Mouse (Mus musculus) layer of hippocampus, adult 11-12 months (tissue): ENCODE measurements around the gene 5830473C10Rik.

Experiments
- DNase-seq: peaks from one replicate; pipeline ENCODE4 v3.0.0; 2022; ENCODE audit warnings: low spot score

The 5830473C10Rik gene

DNA sequence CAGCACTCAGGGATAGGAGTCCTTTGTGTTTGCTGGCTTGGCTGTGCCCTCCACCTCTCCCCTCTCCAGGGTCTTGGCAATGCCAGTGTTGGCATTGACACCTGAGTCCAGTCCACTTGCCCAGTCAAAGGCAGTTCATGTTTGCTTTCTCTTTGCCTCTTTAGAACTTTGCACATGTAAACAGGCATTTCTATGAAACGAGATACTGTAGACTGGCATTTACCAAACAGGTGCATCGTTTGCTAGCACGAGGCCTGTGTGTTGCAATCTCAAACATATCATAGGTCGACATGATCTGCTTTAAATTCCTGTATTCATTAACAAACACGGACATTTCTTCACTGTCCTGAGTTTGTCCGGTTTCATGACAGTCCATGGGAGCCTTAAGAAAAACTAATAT, at the start of gene 5830473C10Rik:
Gene 5830473C10Rik, plus strand, starts transcription at position 365 of the 400 bp plus-strand sequence.
- no peak for DNase-seq

DNA sequence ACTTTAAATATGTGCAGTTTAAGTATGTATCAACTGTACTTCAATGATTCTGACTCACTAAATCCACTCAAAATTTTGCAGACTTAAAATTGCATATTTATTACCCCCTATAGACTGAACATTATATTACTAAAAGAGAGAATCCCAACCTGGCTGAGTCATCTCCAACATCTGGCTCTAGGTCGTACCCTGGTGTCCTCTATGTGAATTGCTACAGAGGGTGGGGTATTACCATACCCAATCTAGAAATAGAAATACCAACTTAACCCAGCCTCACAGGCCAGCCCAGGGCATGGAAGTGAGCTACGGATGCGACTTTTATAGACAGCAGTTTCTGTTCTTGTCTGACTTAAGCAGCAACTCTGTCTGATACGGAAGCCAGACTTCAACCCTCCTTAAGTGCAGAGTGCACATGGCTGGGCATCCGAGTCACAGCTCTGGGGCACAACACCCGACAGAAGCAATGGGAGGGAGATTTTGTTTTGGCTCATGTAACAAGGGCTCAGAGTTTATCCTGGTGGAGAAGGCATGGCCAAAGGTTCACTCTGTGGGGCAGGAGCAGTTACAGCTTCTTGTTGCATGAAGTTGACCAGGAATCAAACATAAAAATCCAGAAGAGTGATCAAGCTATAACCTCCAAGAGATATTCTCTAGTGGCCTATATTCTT, 48.5 kb upstream of the 5830473C10Rik start:
- DNase-seq, result peak; percentile 38

DNA sequence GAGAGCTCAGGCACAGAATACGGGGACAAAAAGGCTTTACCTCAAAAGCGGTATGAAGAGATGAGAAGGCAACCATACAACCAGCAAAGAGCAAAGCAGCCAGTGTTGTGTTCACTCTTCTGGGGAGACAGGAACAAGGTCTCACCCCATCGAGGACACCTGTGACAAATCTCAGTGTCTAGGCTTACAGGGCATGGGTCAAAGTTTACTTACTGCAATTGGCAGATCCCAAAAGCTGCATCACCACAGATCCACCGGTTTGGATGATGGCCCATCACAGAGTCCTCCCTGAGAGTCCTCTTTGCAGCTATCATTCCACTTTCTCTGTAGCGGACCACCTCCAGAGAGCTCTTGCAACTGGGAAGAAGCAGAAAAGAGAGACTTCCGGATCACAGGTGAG, 45.3 kb upstream of the 5830473C10Rik start:
- DNase-seq, result no peak

DNA sequence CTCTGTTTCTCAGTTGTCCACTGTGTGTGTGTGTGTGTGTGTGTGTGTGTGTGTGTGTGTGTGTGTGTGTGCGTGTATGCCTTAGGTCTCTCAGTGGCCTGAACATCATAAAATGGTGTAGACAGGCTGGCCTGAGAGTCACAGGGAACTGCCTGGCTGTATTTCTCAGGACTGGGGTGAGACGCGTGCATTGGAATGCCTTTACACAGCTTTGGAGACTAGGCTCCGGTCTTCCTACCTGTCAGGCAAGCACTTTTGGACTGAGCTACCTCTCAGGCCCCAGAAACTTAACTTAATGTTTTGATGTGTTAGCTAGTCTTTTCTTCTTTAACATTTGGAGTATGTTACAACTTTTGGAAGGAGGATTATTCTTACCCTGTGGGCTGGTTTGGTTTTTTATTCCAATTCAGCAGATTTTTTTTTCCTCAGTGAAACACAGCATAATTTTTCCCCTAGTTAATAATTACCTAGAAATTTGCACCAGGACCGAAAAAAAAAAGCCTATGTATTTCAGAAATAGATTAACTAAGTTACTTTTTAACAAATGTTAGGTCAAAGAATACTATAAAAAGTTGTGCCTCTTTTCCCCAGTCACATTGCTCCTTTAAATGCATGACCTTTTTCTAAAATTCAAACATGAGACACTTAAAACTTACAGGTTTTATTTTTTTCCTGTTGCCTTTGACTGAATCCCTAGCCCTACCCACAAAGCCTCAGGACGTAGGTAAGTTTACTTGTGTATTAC, 42.4 kb upstream of the 5830473C10Rik start, which contains the start of gene Afm:
Gene Afm, plus strand, starts transcription at position 577 of the 745 bp plus-strand sequence.
- no peak for DNase-seq

DNA sequence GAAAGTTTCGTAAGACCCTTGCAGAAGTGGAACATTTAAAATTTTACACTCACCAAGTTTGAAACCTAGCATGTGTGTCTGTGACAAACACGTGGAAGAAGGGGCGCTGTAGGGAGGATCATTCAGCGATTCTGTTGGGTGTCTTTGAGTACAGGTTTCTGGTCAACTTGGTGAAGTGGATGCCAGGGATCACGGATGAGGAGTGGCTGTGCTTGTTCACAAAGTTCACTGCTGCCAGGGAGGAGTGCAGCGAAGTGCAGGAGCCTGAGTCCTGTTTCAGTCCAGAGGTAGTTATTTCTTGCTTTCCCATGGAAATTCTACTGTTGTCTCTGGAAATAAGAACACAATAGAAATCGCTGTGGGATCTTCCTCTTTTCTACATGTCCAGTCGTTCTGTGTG, 9.7 kb upstream of the 5830473C10Rik start:
- DNase-seq, result no peak

DNA sequence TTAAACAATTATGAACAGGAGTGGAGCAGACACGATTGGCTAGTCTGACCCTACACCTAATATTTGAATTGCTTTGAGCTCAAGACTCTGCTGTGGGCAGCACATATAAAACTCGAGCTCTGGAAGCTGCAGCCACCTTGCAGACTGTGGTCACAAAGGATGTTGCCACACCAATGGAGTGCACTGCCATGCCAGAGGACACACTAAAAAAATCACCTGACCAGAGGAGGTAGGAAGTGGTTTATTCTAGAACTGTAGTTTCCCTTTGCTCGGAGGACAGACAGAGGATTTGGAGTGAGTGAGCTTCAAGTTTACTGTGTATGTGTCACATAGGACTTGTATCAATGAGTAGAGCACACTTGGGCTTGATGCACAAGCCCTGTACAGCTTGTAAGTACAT, 4.9 kb upstream of the 5830473C10Rik start:
- no peak for DNase-seq

DNA sequence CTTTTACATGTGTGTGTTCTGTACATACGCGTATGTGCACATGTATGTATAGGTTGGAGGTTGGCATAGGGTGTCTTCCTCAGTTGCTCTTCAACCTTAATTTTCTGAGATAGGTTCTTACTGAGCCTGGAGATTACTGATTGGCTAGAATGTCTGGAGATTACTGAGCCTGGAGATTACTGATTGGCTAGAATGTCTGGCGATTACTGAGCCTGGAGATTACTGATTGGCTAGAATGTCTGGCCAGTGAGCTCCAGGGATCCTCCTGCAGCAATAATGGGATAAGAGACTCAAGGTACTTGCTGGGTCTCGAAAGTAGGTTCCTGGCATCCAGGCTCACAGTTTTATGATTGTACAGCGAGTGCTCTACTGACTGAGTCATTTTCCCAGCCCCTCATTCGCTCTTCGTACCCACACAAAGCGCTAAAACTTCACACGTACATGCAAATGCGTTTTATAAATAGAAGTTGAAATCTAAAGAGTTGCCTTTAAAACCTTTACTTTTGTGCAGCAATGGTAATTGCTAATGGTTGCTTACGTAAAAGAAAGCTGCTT, 891 bp downstream of the 5830473C10Rik start:
- DNase-seq, result no peak

DNA sequence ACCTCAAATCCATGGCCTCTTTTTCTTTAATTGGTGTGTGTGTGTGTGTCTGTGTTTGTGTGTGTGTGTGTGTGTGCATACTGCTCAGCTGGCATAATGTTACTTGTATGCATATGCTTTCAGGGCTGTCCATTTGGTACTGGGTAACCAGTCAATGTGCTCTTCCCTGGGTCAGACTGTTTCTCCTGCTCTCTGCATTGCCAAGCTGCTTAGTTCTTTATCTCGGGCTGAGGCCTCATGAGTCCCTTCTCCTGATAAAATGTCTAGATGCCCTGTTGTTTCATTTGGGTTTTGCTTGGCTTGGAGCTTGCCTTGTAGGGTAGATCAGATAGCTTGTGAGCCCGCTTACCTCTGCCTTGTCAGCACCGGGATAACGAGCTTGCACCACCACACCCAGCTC, 2.0 kb downstream of the 5830473C10Rik start:
- DNase-seq, result no peak

DNA sequence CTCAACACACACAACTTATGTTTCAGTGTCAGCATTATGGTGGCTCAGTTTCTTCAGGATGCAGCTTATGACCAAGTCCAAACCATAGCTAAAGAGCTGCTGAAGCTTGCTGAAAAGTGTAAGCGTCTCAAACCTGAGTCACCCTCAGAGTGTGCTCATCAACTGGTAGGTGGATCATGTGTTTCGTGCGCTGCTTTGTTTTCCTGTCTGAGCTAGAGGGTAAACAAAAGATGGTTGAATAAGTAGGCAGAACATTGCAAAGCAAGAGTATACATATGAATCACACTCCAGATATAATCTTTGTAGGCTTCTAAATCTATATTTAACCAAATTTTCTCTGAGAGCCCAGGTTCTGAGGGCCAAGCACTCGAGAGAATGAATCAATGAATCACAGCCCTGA, 3.3 kb downstream of the 5830473C10Rik start:
- DNase-seq, result no peak

DNA sequence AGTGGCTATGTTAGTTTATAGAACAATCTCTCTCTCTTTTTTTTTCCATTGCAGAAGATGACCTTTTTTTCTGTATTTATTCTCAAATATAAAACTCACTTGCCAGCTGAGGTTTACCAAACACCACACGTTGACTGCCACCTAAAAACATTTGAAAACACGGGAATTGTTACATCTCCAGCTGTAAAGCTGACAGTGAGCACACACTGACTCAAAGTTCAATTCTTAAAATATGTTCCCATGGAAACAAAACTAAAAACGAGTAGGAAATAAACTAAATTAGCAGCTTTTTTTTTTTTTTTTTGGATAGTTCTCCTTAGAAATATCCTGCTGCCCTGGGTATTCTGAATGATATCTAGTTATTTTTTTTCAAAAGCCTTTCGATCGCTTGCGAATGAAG, 4.3 kb downstream of the 5830473C10Rik start:
- DNase-seq, result no peak

DNA sequence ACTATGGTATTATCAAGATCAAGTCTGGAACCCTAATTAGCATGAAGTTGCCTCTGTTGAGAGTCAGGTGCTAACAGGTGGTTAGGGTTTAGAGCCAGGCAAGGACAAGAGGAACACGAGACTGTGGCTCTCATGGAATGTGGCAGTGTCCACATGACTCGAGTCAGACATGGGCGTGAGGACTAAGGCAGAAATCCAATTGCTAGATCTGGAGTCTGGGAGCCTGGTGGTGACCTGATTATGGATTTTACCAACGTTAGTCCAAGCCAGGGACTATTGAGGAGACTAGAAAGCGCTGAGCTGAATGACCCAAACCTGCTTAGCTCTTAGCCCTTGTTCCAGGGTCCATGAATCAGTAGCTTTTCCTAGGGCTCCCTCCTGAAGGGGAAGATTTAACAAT, 6.9 kb downstream of the 5830473C10Rik start:
- no peak for DNase-seq

DNA sequence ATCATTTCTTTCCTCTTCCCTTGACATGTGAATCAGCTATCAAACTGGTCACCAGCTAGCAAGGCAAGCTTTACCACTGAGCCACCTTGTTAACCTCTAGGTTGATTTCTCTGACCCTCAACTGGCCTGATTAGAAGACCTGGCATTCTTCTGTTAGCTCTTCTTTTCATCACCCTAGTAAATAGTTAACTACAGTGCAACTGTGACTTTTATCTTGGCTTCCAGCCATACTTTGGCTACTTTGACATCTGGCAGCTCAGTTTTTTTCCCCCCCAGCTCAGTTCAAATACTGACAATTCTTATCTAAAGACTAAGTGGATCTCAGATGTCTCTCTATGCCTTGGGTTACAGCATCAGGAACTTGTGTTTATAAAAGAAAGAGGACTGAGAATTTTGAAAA, 7.4 kb downstream of the 5830473C10Rik start:
- no peak for DNase-seq

DNA sequence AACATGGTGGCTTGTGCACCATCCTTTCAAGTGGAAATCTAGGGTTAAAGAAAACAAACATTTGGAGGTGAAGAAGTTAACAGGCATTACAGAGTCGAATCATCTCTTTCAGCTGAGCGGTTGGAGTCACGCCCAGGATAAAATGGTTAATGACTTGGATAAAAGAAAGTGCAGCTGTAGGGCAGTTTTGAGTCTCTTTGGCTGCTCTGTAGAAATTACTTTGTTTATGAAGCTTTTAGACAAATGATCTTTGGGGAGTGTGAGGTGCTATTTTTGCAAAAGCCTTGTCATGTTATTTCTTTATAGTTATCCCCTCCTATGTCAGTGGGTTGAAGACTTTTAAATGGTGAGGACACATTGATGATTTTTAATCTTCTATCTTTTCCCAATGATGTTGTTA, 10.3 kb downstream of the 5830473C10Rik start:
- DNase-seq, result no peak

DNA sequence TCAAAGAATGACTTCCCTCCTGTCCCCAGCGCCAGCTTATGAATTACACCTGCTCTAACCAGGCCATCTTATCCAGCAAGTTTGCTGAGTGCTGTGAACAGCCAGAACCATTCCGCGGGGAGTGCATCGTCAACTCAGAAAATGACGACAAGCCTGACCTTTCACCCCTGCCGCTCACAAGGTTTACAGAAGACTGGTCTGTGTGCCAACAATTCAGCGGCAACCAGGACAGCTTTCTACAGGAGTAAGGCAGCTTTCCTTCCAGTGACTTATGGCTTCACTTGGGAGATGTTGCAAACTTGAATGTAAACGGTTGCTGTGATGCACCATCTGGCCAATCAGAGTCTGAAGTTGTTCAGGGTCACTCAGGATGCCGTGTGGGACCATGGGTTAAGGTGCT, 16.8 kb downstream of the 5830473C10Rik start:
- DNase-seq, result no peak

DNA sequence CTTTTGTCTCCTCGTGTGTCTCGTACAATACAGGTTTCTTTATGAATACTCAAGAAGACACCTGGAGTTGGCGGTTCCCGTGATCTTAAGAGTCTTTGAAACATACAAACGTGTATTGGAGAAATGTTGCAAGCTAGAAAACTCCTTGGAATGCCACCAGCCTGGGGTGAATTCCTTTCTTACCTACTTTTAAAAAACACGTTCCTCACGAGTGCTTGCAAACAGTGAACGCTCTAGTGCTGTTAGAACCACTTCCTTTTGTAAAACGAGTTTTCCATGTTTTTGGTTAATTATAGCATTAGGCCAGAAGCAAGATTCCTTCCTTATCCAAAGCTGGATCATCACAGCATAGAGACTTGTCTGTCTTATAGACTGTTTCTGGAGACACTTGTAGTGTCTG, 18.6 kb downstream of the 5830473C10Rik start:
- no peak for DNase-seq

DNA sequence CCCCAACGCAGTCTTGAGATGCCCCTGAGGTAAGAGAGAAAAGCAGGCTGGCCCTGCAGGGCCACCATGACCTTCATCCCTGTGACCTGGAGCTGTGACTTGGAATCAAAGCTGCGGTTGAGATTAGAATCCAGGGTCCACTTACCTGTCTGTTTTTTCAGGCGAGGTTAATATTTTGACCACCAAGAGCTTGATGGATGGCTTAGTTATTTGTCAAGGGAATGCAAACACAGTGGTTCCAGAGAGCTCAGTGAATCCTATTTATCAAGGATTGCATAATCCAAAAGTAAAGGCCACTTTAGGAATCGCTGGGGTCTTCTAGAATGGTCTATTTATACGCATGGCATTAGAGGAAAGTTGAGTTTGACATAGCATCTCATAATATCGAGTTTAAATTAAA, 21.3 kb downstream of the 5830473C10Rik start:
- no peak for DNase-seq

DNA sequence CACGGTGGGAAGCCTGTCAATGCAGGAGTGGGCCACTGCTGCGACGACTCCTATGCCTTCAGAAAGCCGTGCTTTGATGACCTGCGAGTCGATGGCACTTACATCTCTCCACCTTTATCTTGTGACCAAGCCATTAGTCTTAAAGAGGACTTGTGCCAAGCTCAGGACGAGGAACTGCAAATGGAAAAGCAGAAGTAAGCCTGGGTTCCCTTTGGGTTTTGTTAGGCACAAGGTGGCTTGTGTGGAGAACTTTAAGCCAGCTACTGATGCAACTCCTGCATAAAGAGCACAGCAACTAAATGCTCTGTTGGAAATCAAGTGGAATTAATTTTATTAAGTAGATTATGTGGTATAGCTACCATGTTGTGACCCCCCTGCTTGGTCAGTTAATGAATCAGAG, 23.9 kb downstream of the 5830473C10Rik start:
- no peak for DNase-seq

DNA sequence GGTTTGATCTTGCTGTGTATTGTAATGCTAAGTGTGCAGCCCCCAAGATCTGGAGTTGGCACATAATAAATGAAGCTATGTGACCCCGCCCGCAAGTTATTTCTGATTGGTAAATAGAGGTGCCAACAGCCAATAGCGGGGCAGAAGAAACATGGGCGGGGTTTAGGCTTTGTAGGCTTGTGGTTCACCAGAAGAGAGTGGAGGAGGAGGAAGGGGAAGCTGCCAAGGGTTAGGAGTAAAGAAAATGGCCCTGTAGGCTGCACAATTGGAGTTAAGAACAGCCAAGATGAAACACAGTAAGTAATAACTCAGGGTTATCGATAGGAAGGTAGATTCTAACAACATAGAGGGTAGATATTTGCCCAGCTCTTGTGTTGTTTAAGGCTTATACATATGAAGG, 25.6 kb downstream of the 5830473C10Rik start:
- no peak for DNase-seq

DNA sequence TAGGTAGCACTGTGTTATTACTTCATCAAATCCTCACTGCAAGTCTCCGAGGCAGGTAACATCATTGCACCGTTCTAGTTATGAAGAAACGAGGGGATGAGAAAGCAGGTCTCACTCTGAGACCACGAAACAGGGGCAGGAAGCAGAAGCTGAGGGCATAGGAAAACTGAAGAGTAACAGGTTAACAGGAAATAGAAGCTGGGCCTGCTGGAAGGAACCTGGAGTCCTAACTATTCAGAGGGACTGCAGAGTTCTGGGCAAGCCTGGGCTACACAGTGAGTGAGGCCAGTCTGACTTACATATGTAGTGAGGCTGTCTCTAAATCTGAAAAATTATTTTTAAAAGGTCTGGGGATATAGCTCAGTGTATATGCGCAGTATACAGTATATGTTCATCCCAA, 27.2 kb downstream of the 5830473C10Rik start:
- DNase-seq, result no peak

DNA sequence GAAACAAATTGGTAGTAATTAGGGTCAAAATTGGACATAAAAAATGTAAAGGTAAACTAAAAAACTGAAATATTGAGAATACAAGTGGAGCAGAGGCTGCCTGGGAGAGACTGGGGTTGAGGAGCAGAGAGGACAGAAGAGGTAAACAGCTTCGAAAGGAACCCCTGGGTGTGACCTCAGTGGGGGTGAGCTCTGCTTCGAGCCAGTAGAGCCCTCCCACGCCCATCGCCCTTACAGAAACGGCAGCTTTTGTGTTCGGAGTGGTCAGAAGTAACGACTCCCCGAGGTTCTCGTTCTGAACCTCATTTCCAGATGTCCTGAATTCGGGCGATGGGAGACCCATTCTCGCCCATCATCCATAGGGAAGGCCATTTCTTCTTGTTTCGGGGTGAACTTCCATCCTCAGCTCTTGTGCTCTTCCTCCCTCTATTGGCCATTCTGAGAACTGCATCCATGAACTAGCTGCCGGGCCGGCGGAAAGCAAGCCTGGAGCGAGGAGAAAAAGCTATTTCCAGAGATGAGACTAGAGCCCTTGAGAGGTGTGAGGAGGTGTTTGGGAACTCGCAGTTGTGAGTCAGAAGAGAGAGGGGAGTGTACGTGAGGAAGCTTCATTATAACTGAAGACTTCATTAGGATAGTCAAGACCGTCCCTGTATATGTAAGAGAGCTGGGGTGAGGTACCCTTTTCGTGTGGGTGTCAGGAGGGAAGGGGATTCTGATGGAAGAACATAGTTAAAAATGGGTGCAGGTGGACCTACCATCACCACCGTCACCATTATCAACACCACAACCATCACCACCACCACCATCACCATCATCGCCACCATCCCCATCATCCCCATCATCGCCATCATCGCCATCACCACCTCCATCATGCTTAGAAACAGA, 28.0 kb downstream of the 5830473C10Rik start:
- peak; percentile 91 for DNase-seq

DNA sequence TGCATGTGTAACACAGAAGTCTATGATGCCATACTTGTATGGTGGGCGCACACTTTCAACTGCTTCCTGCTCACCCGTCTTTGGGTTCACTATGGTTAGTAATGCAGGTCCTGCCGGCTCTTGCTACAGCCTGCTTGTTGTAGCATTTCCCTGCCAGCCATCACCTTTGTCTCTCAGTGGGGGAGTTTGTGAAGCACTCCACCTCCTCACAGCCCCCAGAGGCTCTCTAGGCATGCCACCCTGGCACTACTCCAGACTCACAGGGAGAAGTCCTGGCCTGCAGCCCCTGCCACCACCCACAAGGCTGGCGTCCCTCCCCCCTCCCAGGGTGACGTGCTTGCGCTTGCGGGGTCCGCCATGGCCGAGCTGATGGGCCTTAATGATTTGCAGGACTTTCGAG, 29.8 kb downstream of the 5830473C10Rik start:
- no peak for DNase-seq

DNA sequence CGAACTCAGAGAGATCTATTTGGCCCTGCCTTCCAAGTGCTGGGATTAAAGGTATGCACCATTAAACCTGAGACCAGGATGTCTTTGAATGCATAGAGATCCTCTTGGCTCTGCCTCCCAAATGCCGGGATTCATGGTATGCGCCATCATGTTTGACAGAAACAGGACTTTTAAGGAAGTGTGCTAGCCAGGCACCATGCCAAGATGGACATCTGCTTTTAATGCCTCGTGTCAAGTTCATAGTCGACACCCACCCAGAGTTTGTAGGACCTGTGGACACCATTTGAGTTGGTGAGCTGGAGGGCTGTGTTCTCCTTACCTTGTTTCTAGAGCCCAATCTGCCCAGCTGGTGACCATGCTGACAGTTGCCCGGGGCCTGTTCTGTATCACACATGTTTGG, 31.0 kb downstream of the 5830473C10Rik start:
- DNase-seq, result no peak
